Mouse (Mus musculus) liver, embryonic 14 days (tissue): Measurements from ENCODE around the gene Acbd4. TPM values are rescaled to one million over a fixed set of nuclear protein-coding genes. Genes with fewer than 3 reads are reported as not detected.

Source experiments
- polyA plus RNA-seq: library from polyadenylated mRNA; depleted of rRNA; stranded (reverse); fragments of >200 nt; gene quantifications from 2 replicates; pipeline ENCODE4 v1.2.3, GENCODE M21; 2012; rRNA removed

Acbd4 gene
- polyA plus RNA-seq, result 26.2 and 27.6 TPM in 2 replicates

GRCm38 (mm10) chr11:103101481-103101865 lies at the start of gene Acbd4, which contains the start of gene Plcd3:
TSS of gene Acbd4 (plus strand) at chr11:103101682.
TSS of gene Plcd3 (minus strand) at chr11:103101658.

DNA sequence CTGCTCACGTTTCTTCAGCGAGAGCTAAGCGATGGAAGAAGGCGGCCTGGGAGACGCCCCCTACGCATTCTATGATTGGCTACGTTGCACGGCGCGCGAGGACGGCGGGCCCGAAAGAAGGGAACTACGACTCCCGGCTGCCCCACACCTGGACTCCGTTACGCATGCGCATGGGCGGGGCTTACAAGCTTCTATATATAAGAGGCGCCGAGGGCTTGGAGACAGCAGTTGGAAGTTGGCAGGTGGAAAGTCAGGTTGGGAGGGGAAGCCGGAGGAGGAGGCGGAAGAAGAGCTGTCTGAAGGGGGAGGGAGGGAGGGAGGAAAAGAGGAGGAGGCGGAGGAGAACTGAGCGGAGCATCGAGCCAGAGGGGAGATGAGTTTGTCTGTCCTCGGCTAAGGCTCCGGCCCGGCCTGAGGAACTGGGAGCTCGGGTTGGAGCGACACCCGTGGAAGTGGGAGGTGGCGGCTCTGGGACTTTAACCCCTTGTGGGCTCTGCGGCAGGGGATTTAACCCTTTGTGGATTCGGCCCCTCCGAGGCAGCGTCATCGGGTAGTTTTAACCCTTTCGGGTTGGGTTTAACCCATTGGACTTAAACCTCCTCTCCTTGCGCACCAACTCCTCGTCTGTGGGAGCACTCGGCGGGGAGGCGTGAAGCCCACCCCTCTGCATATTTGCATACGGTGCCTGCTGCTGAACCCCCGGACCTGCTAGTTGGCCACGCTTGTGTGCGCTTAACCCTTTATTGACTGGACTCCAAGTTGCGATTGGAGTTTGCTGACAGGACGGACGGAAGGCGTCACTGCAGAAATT lies 14.7 kb downstream of the Acbd4 start, which contains the start of gene Hexim1:
Hexim1 (plus strand) TSS at position 224 of the 811 bp plus-strand sequence.

DNA sequence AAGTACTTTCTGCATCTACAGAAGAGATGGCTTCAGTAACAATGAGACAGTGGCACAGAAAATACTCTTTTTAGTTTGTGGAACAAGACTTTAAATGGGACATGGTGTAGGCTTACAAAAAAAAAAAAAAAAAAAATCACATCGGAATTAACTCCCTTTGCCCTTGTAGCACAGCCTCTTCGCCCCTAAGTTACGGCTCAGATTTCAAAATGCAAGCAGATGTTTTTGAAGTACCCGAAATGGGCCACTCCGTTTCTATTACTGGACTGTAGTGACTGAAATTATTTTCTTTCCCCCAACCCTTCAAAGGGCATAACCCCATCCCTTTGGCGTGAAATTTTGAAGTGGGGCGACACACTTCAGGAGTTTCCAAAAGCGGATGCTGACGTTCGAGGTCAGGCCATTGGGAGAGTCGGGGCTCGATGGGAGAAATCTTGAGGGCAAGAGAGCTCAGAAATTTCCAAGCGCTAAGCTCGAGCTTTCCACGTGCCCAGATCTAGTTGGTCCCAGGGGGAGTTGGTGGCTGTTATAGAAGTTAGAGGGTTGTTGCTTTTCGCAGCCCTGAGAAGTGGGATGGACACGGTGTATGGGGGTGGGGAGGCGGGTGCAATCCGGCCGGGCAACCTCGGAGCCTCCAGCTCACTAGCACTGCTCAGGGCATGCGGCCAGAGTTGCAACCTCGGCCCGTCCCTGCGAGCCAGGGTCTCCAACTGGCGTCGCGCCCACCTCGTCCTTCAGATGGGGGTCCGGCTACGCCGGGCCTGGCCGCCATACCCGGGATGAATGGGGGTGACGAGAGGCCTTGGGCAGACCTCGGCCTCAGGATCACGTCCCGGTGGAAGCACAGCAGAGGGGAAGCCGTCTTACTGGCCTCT lies 30.5 kb downstream of the Acbd4 start, which contains the start of gene Hexim2:
Hexim2 (plus strand) TSS at position 729 of the 875 bp plus-strand sequence.

Other genes starting within 250 kb of the Acbd4 start
- 47.1 and 52.6 TPM in 2 replicates for gene Eftud2, start 220.7 kb upstream of the Acbd4 start, polyA plus RNA-seq
- gene Ccdc103, start 220.5 kb upstream of the Acbd4 start, polyA plus RNA-seq, result 0.35 and 0.71 TPM in 2 replicates
- 0.01 TPM in 1 of 2 replicates, not detected in the other for gene Fam187a, start 216.5 kb upstream of the Acbd4 start, polyA plus RNA-seq
- gene Gfap, start 200.8 kb upstream of the Acbd4 start, polyA plus RNA-seq, result 12.3 and 14.0 TPM in 2 replicates
- gene Kif18b, start 176.6 kb upstream of the Acbd4 start, polyA plus RNA-seq, result 18.8 and 19.6 TPM in 2 replicates
- 0.09 and 0.14 TPM in 2 replicates for gene C1ql1, start 155.0 kb upstream of the Acbd4 start, polyA plus RNA-seq
- 19.7 and 25.3 TPM in 2 replicates for gene Nmt1, start 73.5 kb upstream of the Acbd4 start, polyA plus RNA-seq
- 23.4 and 26.8 TPM in 2 replicates for gene Dcakd, start 73.3 kb upstream of the Acbd4 start, polyA plus RNA-seq
- 0.30 and 0.33 TPM in 2 replicates for gene Plcd3, start within 50 bp of the Acbd4 start, polyA plus RNA-seq
- 10.6 and 11.8 TPM in 2 replicates for gene Hexim1, start 14.5 kb downstream of the Acbd4 start, polyA plus RNA-seq
- 3.1 and 3.4 TPM in 2 replicates for gene Hexim2, start 30.7 kb downstream of the Acbd4 start, polyA plus RNA-seq
- 2.7 and 3.7 TPM in 2 replicates for gene Fmnl1, start 69.4 kb downstream of the Acbd4 start, polyA plus RNA-seq
- gene 1700023F06Rik, start 106.9 kb downstream of the Acbd4 start, polyA plus RNA-seq, result 0.02 TPM in 1 of 2 replicates, not detected in the other
- gene Spata32, start 116.8 kb downstream of the Acbd4 start, polyA plus RNA-seq, result not detected in 2 replicates
- gene Map3k14, start 165.8 kb downstream of the Acbd4 start, polyA plus RNA-seq, result 0.51 and 0.67 TPM in 2 replicates